In the genomic region with DNA sequence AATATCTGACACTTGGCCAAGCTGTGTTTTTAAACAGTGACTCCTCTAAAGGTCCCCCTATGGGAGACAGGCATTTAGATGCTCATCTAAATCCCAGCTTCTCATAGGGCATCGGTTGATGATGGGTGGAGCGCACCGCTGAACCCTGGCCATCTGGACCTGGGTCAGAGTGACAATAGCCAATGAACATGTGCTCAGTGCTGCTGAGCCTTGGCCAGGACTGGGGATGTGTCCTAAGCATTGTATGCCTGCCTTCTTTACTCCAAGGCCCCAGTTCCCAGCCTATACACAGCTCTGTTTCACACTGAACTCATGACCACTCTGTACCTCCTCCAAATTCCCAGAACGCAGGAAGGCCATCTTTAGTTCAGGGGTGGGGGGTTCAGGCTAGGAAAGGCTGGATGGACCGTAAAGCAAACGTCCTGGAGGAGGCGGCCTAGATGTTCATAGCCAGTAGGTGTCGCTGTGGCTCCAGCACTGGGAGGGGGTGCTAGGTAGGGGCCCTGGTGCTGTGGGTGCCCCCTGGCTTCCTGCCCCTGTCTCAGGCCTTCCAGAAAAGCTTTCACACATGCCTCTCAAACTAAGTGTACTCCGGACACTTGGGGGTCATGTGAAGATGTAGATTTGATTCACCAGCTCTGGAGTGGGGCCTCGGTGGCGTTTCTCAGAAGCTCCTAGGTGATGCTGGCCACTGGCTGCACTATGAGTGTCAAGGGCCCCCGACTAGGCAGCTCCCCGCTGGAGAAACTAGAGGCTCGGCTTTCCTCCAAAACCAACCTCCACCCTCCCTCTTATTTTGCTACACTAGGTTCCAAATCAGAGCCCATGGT, we compare ENCODE assay signal across 9 mouse cellular contexts.
DNase-seq lines count a peak whose midpoint lies in the region; ATAC-seq and TF ChIP-seq lines count a peak whose summit lies in the region.
"Had no signal": no experiment of that assay in that cellular context is flagged by ENCODE, and none has a peak within 500 bp of the region (broad histone marks: within the 10 kb centered on the region; RNA-seq: fewer than 3 reads in every experiment).

No protein-coding gene starts in this region.

- no peaks in the 10 kb centered on the region for H3K27me3 ChIP-seq in spleen, adult 2 months (ENCODE audit: control insufficient read depth, insufficient read depth, low read length)
- peaks cover 62% of the 10 kb centered on the region for H3K27me3 ChIP-seq in limb, embryonic 13.5 days
- peaks cover 14% of the 10 kb centered on the region; the same call in 1 of the 2 replicates for H3K27me3 ChIP-seq in midbrain, postnatal 0 days (ENCODE audit: insufficient read depth, low read length)

- peak in 1 of 2 experiments; percentile 18 for DNase-seq in spleen, adult 2 months (ENCODE audit: low read depth in 1 of 2, low spot score in 2 of 2)
- no peak for DNase-seq in spleen, adult 12 weeks (ENCODE audit: low spot score)
- peak; percentile 73 to 78 for DNase-seq in cerebellum, postnatal 10 days
- peak; percentile 76 for DNase-seq in gastrocnemius, postnatal 10 days
- peak; percentile 36 for DNase-seq in kidney, adult 11 months
- peak; percentile 52 for DNase-seq in midbrain, postnatal 0 days (ENCODE audit: low spot score)
- DNase-seq in thymus, postnatal 14 days: peak; percentile 83

- no peak for TF ChIP-seq POLR2A in spleen, adult 2 months (IDR thresholded peaks at IDR 0.05; ENCODE audit: low read depth, low read length)

- no peak overlapping the region for H3K4me3 ChIP-seq in spleen, adult 2 months (ENCODE audit: extremely low read depth, insufficient read depth, insufficient read length)
- no peak overlapping the region for H3K4me3 ChIP-seq in limb, embryonic 13.5 days
- H3K4me3 ChIP-seq in midbrain, postnatal 0 days (ENCODE audit: low read depth, low read length): no peak overlapping the region
- H3K4me3 ChIP-seq: erythroblast, embryonic 14.5 days had no signal

- 65% methylated on average over 14 of the region's 14 CpGs for WGBS in spleen, adult 2 months
- WGBS in limb, embryonic 13.5 days: 19% methylated on average over 14 of the region's 14 CpGs
- WGBS in midbrain, postnatal 0 days: 24% methylated on average over 14 of the region's 14 CpGs

- 0 out of 2 replicates have a peak, but pooled peaks cover 4% of the 10 kb centered on the region for H3K9me3 ChIP-seq in limb, embryonic 13.5 days
- no peaks in the 10 kb centered on the region for H3K9me3 ChIP-seq in midbrain, postnatal 0 days (ENCODE audit: low read length)

- H3K36me3 ChIP-seq in spleen, adult 2 months (ENCODE audit: control insufficient read depth, insufficient read depth, low read length): no peaks in the 10 kb centered on the region
- H3K36me3 ChIP-seq in limb, embryonic 13.5 days: no peaks in the 10 kb centered on the region; the same call in 1 of the 2 replicates
- H3K36me3 ChIP-seq in midbrain, postnatal 0 days (ENCODE audit: insufficient read depth, low read length): no peaks in the 10 kb centered on the region

- H3K27ac ChIP-seq in spleen, adult 2 months (ENCODE audit: insufficient read depth, low read length): no peak overlapping the region
- H3K27ac ChIP-seq in limb, embryonic 13.5 days: no peak overlapping the region
- H3K27ac ChIP-seq in midbrain, postnatal 0 days (ENCODE audit: low read depth, low read length): no peak overlapping the region

- peak; percentile 71; the same call in 1 of the 2 replicates for TF ChIP-seq CTCF in spleen, adult 2 months (IDR thresholded peaks at IDR 0.05; ENCODE audit: extremely low read depth, insufficient read depth, insufficient read length, insufficient replicate concordance)
- TF ChIP-seq CTCF in midbrain, postnatal 0 days (IDR thresholded peaks at IDR 0.05): peak; percentile 83

- no peak overlapping the region for H3K9ac ChIP-seq in limb, embryonic 13.5 days
- no peak overlapping the region for H3K9ac ChIP-seq in midbrain, postnatal 0 days (replicated peaks; ENCODE audit: low read length, poor library complexity, severe bottlenecking)

- no peaks in the 10 kb centered on the region for H3K4me1 ChIP-seq in spleen, adult 2 months (ENCODE audit: control insufficient read depth, insufficient read depth, insufficient read length)
- H3K4me1 ChIP-seq in limb, embryonic 13.5 days: peaks cover 31% of the 10 kb centered on the region
- H3K4me1 ChIP-seq in midbrain, postnatal 0 days (ENCODE audit: insufficient read depth, low read length): no peaks in the 10 kb centered on the region

- H3K4me2 ChIP-seq in limb, embryonic 13.5 days (replicated peaks): no peak overlapping the region
- H3K4me2 ChIP-seq in midbrain, postnatal 0 days (ENCODE audit: low read depth, low read length, poor library complexity, severe bottlenecking): no peak overlapping the region

- ATAC-seq in limb, embryonic 13.5 days (ENCODE audit: low FRiP score, low read depth): peak; percentile 61
- ATAC-seq in midbrain, postnatal 0 days (ENCODE audit: low FRiP score): no peak
